Mouse (Mus musculus): ENCODE results near the gene Stk38l.
"Not testable (repeated sequence)": the region's sequence is repeated elsewhere in the genome, so short reads cannot be mapped to it uniquely, and the experiment has no call there.

Gene Stk38l

DNA sequence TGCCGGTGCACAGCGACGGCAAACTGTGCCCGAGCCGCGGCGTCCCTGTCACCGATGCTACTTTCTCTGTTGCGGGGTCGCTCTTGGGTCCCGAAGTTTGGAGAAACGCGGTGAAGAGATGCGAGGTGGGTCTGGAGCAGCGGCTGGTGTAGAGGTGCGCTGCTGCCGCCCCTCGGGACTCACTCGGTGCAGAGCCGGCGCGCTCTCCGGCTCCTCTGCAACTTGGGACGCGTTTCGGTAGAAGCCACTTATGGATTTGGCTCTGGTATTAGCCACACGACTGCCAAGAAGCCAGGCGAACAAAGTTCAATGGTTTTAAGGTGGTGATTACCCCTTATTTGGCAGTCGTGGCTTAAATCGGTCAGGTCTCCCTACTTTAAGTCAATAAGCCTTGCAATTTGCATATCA, 593 bp downstream of the Stk38l start:
- ChIA-PET POLR2A (no interaction called here), CTCF (no interaction called here)

- CTCF ChIA-PET = interaction anchor here in 1 of 4 experiments (0.5 kb wide), 1 partner anchor 1220 kb away, joined by 3 read pairs; no protein-coding TSS in a partner anchor
- POLR2A ChIA-PET = interaction anchor here in 3 of 4 experiments (0.7 to 1.7 kb wide), 5 partner anchors 20 to 83 kb away, joined by 3 to 5 read pairs (median 3); partner anchors contain the start of gene Arntl2 (in 1 of the 3)
These were observed 6.2 kb downstream of the Stk38l start for GRCm38 (mm10) chr6:146731031-146731430.

DNA sequence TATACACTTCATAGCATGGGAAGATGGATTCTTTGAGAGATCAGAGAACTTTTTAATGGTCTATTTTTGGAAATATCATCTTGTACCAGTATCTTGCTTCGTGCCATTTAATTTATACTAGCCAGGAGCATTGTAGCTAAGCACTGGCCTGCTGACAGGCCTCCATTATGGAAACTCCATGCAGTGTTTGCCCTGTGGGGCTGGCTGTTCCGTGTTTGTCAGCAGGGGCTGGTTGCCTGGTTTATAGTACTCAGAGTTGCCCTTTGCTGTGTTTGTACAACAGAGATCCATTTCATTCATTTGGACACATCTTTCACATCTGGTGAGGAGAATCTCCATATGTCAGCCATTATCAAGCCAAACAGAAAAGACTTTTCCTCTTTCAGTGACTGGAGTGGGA, 6.9 kb downstream of the Stk38l start:
- CTCF ChIA-PET = interaction anchor here in 1 of 4 experiments (2.1 kb wide), 1 partner anchor 30 kb away, joined by 5 read pairs; no protein-coding TSS in a partner anchor

GRCm38 (mm10) chr6:146732232-146732631, 7.4 kb downstream of the Stk38l start:
- CTCF ChIA-PET = interaction anchor here in 2 of 4 experiments (1.0 to 2.1 kb wide), 2 partner anchors 29 kb away, joined by 4 to 5 read pairs; no protein-coding TSS in a partner anchor
- POLR2A ChIA-PET = interaction anchor here in 2 of 4 experiments (1.0 to 1.7 kb wide), 5 partner anchors 8 to 127 kb away, joined by 3 to 5 read pairs (median 4); partner anchors contain the start of gene Stk38l (in 1 of the 2)

More for the DNA sequence above, 6.9 kb downstream of the Stk38l start:
- POLR2A ChIA-PET = interaction anchor here in 1 of 4 experiments (0.9 to 1.7 kb wide), 5 partner anchors 12 to 127 kb away, joined by 3 to 5 read pairs (median 4); no protein-coding TSS in a partner anchor

DNA sequence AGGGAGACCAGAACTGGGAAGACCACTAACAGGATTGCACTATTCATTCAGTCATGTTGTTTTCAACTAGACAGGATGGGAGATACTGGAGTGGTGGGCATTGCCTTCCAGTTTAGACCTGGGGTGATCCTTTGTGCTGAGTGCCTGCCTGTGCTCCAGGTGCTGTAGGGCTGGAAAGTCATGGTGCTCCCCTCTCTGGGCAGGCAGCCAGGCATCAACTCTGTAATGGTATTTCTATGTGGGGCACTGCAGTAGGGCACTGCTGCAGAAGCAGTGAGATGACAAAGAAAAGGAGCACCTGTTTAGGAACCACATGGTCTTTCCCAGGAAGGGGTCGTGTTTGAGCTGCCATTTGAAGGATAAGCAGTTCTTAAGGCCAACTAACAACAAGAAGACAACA, 7.9 kb downstream of the Stk38l start:
- ChIA-PET POLR2A (interaction anchor here in 3 of 4 experiments (0.6 to 1.7 kb wide), 5 partner anchors 8 to 279 kb away, joined by 3 to 5 read pairs (median 4); partner anchors contain the start of gene Stk38l (in 1 of the 3)), CTCF (interaction anchor here in 2 of 4 experiments (1.0 to 2.1 kb wide), 2 partner anchors 29 kb away, joined by 4 to 5 read pairs; no protein-coding TSS in a partner anchor)

GRCm38 (mm10) chr6:146733554-146733953, 8.8 kb downstream of the Stk38l start:
- POLR2A ChIA-PET = interaction anchor here in 1 of 4 experiments (0.5 kb wide), 1 partner anchor 100 kb away, joined by 4 read pairs; no protein-coding TSS in a partner anchor
- CTCF ChIA-PET = interaction anchor here in 1 of 4 experiments (2.1 kb wide), 1 partner anchor 28 kb away, joined by 5 read pairs; no protein-coding TSS in a partner anchor

DNA sequence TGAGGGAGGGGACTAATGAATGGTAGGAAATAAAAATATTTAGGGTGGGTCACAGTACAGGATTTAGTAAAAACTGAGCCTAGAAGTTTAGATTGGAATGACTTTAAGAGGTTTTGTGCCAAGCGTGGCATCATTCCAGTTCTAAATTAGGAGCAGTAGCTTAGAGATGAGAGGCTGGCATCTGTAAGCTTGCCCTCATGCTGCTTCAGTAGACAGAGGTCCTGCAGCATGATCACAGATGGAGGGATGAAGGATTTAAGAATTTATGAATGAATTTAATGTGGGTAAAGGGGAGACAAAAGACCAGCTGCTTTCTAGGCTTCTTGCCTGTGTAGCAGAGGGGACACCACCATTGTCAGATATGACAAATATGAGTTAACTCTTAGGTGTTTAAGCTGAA, 14.1 kb downstream of the Stk38l start:
- POLR2A ChIA-PET = interaction anchor here in 1 of 4 experiments (1.0 to 1.4 kb wide), 2 partner anchors 9 to 16 kb away, joined by 4 to 5 read pairs; no protein-coding TSS in a partner anchor
- CTCF ChIA-PET = interaction anchor here in 2 of 4 experiments (0.5 to 0.6 kb wide), 2 partner anchors 22 to 256 kb away, joined by 3 read pairs; no protein-coding TSS in a partner anchor

- ChIA-PET CTCF (interaction anchor here in 1 of 4 experiments (0.6 kb wide), 1 partner anchor 151 kb away, joined by 4 read pairs; no protein-coding TSS in a partner anchor), POLR2A (interaction anchor here in 2 of 4 experiments (0.5 to 1.3 kb wide), 3 partner anchors 16 to 772 kb away, joined by 3 to 4 read pairs (median 4); partner anchors contain the start of gene Stk38l (in 1 of the 2))
These were observed 15.9 kb downstream of the Stk38l start for GRCm38 (mm10) chr6:146740724-146741123.

DNA sequence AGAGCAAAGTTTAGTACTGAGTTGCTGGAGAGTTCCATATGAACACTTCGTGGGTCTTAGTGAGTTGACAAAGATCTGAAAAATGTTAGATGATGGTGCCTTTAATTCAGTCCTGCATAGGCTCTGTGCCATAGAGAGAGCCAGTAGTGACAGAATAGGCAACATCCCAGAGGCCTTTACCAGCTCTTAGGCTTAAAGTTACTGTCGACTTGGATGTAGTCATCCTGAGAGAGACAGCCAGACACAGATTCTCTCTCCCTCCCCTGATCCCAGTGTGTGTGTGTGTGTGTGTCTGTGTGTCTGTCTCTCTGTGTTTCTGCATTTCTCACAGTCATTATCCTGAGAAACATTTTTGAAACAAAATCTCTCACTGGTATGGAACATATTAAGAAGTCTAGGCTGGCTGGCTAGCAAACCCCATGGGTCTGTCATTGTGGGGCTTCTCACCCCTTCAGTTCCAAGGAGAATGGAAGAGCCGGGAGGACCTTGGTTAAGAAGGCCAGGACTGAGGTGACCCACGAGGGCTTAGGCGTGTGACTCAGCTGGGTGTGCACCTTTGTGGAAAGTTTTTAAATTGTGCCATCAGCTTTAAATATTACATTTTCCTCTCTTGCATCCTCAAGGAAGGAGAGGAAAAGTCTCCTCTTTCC, 17.3 kb downstream of the Stk38l start:
- CTCF ChIA-PET = interaction anchor here in 1 of 4 experiments (1.3 kb wide), 1 partner anchor 19 kb away, joined by 3 read pairs; no protein-coding TSS in a partner anchor
- POLR2A ChIA-PET = interaction anchor here in 1 of 4 experiments (0.9 to 1.0 kb wide), 2 partner anchors 12 to 112 kb away, joined by 3 read pairs; no protein-coding TSS in a partner anchor

DNA sequence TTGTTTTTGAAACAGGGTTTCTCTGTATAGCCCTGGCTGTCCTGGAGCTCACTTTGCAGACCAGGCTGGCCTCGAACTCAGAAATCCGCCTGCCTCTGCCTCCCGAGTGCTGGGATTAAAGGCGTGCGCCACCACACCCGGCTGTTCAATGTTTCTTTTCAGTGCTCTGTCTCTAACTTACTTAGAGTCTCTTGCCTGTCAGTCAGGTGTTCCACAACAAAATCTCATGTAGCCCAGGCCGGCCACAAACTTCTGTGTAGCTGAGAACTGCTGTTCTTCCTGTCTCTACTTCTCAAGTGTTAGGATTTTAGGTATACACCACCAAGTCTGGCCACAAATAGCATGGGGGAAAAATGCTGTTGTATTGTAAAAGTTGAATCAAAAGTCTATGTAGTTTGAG, 19.5 kb downstream of the Stk38l start:
- POLR2A ChIA-PET = interaction anchor here in 1 of 4 experiments (1.1 to 1.4 kb wide), 2 partner anchors 10 to 12 kb away, joined by 4 read pairs; no protein-coding TSS in a partner anchor
- CTCF ChIA-PET = not testable (repeated sequence)

DNA sequence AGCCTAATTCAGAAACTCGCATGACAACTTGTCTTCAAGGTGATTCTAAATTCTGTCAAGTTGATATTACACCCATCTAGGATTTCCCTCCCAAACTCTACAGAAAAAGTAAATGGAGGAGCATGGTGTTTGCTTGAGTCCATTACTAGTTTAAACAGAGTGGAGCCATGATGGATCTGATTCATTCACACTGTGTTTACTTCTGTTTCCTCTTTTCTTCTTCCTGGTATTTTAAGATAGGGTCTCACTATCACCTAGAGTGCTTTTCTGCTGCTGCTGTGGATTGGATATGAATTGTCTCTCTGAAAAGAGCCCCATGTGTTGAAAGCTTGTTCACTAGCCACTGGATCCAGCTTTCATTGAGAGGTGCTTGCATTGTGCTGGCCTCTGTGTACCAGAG, 20.4 kb downstream of the Stk38l start:
- ChIA-PET POLR2A (no interaction called here), CTCF (no interaction called here)

- CTCF ChIA-PET = no interaction called here
- POLR2A ChIA-PET = interaction anchor here in 1 of 4 experiments (0.6 to 1.2 kb wide), 2 partner anchors 9 to 211 kb away, joined by 3 read pairs; no protein-coding TSS in a partner anchor
These were observed 21.8 kb downstream of the Stk38l start for GRCm38 (mm10) chr6:146746577-146746976.

GRCm38 (mm10) chr6:146747057-146747456, 22.3 kb downstream of the Stk38l start:
- CTCF ChIA-PET = no interaction called here
- POLR2A ChIA-PET = interaction anchor here in 2 of 4 experiments (0.6 to 1.2 kb wide), 3 partner anchors 8 to 211 kb away, joined by 3 read pairs; no protein-coding TSS in a partner anchor

- POLR2A ChIA-PET = interaction anchor here in 2 of 4 experiments (0.6 to 1.4 kb wide), 3 partner anchors 8 to 24 kb away, joined by 3 to 5 read pairs (median 4); partner anchors contain the start of gene Stk38l (in 1 of the 2)
- CTCF ChIA-PET = interaction anchor here in 1 of 4 experiments (1.9 kb wide), 1 partner anchor 14 kb away, joined by 4 read pairs; no protein-coding TSS in a partner anchor
These were observed 23.5 kb downstream of the Stk38l start for GRCm38 (mm10) chr6:146748271-146748670.

DNA sequence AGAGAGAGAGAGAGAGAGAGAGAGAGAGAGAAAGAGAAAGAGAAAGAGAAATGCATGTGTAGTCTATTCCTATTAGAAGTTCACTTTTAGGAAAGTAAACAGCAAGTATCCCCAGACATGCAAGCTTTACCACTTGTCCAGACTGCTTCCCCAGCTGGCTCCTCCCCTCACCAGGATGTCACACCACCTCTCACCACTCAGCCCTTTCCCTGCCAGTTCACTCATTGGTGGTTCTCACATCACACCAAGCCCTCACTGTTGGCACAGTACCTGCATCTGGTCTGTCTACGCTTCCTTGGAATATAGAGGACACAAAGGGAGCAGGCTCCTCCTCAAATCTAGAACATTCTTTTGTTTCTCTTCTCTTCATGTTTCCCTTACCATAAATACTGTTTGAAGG, 26.9 kb downstream of the Stk38l start:
- ChIA-PET CTCF (interaction anchor here in 2 of 4 experiments (0.5 to 2.8 kb wide), 4 partner anchors 9 to 489 kb away, joined by 3 to 10 read pairs (median 4); no protein-coding TSS in a partner anchor), POLR2A (interaction anchor here in 3 of 4 experiments (0.7 to 1.9 kb wide), 6 partner anchors 8 to 269 kb away, joined by 3 to 6 read pairs (median 4); partner anchors contain the start of gene Med21 (in 1 of the 3))

- POLR2A ChIA-PET = interaction anchor here in 3 of 4 experiments (0.7 to 1.9 kb wide), 5 partner anchors 8 to 268 kb away, joined by 3 to 6 read pairs (median 4); partner anchors contain the start of gene Med21 (in 1 of the 3)
- CTCF ChIA-PET = interaction anchor here in 2 of 4 experiments (0.5 to 2.8 kb wide), 3 partner anchors 8 to 488 kb away, joined by 3 to 10 read pairs (median 3); no protein-coding TSS in a partner anchor
These were observed 27.4 kb downstream of the Stk38l start for GRCm38 (mm10) chr6:146752178-146752577.

- ChIA-PET CTCF (interaction anchor here in 1 of 4 experiments (0.8 kb wide), 1 partner anchor 10 kb away, joined by 3 read pairs; no protein-coding TSS in a partner anchor), POLR2A (interaction anchor here in 2 of 4 experiments (0.6 to 1.8 kb wide), 3 partner anchors 9 to 84 kb away, joined by 3 to 6 read pairs (median 4); no protein-coding TSS in a partner anchor)
These were observed 27.8 kb downstream of the Stk38l start for GRCm38 (mm10) chr6:146752612-146753011.

DNA sequence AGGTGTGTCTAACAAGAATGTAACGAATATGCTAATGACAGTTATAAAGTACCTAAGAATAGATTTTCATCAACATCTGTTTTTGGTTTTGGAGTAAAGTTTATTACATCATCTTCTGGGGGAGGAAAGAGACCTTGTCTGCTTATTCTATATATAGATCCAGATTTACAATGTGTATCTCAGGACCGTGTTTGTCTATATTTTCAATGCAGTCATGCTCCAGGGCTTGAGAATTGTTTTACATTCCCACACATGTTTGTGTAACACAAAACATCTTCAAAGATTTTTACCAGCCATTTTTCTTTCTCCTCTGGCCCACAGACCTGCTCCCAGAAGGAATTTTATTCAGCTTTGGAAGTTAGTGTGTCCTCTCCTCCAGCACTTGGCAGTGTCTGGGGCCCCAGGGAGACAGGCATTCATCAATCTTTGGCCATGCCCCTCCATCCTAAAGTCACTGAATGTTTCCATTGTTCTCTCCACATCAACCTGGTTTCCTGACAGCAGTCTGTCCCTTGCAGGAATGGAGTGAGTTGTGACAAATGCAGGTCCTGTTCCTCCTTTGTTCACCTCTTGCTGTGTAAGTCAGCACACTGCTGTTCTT, 28.9 kb downstream of the Stk38l start:
- ChIA-PET CTCF (interaction anchor here in 1 of 4 experiments (0.8 kb wide), 1 partner anchor 9 kb away, joined by 3 read pairs; no protein-coding TSS in a partner anchor), POLR2A (interaction anchor here in 1 of 4 experiments (1.0 to 1.5 kb wide), 3 partner anchors 8 to 17 kb away, joined by 4 to 5 read pairs (median 4); no protein-coding TSS in a partner anchor)
